Mouse (Mus musculus): ENCODE measurements around the gene Trappc11.

The Trappc11 gene

DNA sequence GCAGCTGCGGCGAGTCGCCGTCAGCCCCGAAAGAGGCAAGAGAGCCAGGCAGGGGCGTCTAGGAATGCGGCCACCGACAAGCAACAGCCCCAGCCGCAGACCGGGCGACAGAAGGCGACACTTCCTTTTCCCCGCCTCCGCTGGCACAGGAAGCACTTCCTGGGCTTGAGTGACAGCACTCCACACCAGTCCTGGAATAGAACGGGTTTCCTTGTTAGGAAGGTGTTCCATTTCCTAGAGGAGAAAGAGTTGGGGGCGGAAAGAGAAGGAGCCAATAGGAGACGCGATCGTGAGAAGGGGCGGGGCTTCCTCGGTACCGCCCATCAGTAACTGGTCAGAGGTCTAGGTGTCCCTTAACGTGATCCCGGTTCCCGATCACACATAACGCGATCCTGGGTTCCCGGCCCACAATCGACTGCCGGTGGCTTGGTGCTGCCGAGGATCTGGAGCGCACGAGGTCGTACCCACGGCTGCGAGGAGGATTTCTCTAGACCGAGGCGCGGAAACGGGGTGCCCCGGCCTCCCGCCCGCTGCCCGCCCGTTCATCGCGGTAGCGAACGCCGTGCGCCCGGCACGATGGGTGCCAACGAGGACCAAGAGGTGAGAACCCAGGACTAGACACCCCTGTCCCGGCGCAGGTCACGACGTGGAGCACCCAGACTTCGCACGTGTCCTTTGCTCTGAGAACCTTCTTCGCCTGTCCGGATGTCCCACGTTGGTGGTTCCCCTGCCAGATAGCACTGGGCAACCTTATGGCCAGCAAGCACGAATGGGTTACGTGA, at the start of gene Trappc11, which contains the start of gene Rwdd4a:
Gene Trappc11, minus strand, starts transcription at position 127 of the 782 bp plus-strand sequence.
Gene Rwdd4a, plus strand, starts transcription at position 321 of the 782 bp plus-strand sequence.
- peak; percentile 95 for DNase-seq (ENCODE audit: low spot score)

- DNase-seq (ENCODE audit: low spot score): no peak
Observed at GRCm38 (mm10) chr8:47581454-47581853, 48.2 kb upstream of the Trappc11 start.

DNA sequence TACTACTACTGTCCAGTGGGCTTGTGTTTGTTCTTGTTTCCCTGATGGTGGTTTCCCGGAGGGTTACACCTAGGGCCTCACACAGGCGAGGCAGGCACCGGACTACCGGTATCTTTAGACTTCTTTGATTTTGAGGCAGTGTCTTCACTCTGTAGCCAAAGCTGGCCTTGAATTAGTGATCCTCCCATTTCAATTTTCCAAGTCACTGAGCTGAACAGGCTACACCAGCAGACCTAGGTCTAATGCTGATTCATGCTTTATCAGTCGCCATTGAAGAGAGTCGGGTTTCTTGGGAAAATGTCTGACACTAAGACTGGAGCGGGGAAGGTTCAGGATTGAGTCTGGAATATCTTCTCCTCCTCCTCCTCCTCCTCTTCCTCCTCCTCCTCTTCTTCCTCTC, 40.2 kb upstream of the Trappc11 start:
- DNase-seq (ENCODE audit: low spot score): no peak

DNA sequence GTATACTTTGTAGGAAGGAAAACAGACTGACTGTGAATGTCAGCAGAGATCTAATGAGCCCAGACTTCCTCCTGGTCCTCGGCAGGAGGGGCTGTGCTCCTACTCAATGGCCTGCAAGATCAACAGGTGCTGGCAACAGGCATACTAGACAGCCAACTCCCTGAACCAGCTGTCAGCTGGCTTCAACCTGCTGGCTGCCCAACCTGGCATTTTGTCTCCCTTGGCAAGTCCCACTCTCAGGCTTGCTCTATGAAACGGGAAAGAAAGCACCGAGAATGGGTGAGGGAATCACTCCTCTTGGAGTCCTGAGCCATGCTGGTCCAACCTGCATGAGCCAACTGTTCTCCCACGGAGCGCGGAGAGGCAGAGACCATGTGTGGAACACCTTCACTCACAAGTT, 36.9 kb upstream of the Trappc11 start:
- no peak for DNase-seq (ENCODE audit: low spot score)

- no peak for DNase-seq (ENCODE audit: low spot score)
Observed at GRCm38 (mm10) chr8:47568098-47568497, 34.8 kb upstream of the Trappc11 start.

- no peak for DNase-seq (ENCODE audit: low spot score)
Observed at GRCm38 (mm10) chr8:47566551-47566950, 33.3 kb upstream of the Trappc11 start.

DNA sequence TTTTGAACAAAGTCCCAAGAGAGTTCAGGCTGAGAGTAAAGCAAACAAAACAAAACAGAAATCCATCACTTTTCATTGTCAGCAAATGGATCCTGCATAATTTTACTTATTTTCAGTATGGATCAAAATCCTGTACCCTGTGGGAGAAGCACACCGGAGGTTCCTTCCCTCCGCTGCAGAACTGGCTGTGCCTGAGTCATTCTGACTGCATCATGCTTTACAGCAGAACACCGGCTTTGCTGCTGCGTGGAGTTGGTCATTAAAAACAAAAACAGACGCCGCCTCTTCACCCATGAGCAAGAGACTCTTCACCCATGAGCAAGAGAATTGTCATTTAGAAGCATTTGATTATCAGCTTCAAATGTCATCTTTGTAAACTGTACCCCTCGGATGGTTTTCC, 27.5 kb upstream of the Trappc11 start:
- DNase-seq (ENCODE audit: low spot score): no peak

DNA sequence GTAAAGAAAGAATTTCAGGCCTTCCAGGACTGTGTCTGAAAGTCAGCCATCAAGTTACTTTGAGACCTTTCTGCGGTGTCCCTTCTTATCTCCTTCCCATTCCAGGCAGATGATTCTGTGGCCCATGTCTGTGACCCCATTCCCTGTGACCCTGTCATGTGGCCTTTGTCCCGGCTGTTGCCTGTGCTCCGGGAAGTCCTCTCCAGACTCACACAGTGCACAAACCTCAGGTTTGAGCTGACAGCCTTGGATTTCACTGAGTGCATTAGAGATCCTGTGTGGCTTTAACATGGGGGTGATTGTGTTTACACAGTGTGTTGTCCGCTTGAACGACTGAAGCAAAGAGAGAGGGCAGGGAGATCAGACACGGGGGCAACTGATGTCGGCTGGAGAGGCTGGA, 25.0 kb upstream of the Trappc11 start:
- DNase-seq (ENCODE audit: low spot score): no peak

DNA sequence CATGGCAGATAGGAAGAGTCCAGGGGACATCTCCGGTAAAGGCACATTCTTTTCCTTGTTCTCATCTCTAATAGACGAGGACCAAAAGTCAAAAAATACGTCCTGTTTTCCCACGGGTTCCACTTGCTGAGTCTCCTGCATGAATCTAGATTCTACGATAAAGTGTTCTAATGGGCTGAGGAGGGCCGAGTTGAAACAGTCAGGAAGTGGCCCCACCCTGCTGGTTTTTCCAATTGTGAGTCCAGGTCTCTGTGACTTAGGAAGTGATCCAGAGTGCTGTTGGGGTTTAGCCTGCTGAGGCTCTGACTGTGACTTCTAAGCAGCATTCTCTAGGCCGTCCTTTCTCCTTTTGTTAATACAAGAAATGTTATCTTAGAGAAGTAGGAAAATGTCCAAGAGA, 23.2 kb upstream of the Trappc11 start:
- no peak for DNase-seq (ENCODE audit: low spot score)

DNA sequence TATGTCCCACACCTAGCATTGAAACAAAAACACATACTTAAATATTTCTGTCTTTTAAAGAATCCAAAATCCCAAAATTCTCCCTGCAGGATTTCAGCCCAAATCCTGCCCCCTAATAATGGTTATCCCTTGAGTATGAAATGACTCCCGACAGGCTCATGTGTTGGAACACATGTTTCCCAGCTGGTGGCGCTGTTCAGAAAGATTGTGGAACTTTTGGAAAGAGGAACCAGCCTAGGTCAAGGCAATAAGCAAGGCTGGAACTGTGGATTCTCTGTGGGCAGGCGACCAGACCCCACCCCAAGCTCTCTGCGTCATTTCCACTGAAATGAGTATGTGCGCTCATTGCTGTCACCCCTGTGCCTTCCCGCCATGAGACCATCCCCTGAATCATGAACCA, 20.3 kb upstream of the Trappc11 start:
- no peak for DNase-seq (ENCODE audit: low spot score)

DNA sequence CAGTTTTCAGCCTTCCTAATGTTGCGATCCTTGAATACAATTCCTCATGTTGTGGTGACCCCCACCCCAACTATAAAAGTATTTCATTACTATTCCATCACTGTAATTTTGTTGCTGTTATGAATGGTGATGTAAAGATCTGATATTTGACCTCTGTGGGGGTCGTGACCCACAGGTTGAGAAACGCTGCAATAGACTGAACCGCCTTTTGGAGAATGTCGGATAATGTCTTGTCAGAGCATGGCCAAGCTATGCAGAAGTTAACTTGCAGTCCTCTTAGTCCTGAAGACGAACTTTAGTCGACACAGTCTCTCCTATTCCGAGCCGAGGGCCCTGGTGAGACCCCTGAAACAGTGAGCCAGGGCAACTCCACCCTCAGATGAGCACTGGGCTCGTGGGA, 13.8 kb upstream of the Trappc11 start:
- DNase-seq (ENCODE audit: low spot score): no peak

DNA sequence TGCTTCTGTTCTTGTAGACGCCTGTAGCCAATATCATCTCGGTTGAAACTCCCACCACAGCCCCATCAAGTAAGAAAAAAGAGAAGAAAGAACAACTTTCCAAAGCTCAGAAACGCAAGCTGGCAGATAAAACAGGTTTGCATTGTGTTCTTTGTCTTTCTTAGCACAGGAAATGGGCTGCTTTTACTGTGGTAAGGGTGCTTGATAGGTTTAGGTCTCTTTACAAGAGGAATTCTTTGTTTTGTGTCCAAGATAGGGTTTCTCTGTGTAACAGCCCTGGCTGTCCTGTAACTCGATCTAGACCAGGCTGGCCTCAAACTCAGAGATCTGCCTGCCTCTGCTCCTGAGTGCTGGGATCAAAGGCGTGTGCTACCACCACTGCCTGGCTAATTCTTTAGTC, 10.8 kb upstream of the Trappc11 start:
- no peak for DNase-seq (ENCODE audit: low spot score)

DNA sequence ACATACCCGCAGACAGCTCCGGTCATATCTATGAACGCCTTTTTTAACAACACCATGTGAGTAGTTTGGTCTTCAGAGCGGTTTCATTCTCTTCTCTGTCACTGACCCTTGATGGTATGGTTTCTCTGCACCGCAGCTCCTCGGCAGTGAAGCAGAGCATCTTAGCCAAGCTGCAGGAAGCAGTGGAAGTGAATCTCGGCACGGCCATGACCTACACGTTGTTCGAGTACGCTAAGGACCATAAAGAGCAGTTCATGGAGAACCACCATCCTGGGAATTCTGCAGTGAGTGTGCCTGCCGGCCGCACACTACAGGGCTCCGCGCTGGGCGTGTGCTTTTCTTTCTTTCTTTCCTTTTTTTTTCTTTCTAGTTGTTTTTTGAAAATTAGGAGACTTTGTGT, 9.5 kb upstream of the Trappc11 start:
- no peak for DNase-seq (ENCODE audit: low spot score)

GRCm38 (mm10) chr8:47538323-47538722, 5.1 kb upstream of the Trappc11 start:
- DNase-seq (ENCODE audit: low spot score): no peak

DNA sequence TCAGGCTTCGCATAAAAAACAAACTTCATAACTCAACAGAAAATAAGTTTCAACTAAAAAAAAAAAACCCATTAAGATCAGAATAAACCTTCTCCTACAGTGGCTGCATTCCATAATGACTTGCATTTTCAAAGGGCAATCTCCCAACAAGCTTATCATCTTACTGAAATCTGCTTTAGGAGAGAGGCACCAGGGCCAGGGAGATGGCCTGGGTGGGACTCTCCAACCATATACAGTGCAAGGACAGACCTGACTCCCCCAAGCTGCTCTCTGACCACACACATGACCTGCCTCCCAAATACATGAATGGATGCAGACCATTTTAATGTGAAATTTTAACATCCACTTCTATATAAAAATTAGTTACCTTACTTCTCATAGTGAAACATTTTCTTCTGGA, 5.2 kb downstream of the Trappc11 start:
- DNase-seq (ENCODE audit: low spot score): no peak

DNA sequence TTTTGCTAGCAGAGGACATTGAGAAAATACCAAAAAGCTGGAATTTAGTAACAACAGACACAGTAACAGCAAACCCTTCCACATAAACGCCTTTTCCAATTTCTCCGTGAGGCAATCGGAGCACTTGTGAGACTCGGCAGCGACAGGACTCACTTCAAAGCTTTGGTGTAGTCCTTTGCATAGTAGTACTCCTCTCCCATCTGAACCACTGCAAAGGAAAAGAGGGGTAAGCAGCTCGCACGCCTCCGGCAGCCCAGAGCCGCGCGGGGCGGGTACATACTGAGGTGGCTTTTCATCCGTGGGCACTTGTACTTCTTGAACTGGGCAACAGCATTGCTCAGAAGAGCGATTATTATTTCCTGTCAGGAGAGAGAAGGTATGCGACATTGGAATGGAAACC, 19.7 kb downstream of the Trappc11 start:
- no peak for DNase-seq (ENCODE audit: low spot score)

DNA sequence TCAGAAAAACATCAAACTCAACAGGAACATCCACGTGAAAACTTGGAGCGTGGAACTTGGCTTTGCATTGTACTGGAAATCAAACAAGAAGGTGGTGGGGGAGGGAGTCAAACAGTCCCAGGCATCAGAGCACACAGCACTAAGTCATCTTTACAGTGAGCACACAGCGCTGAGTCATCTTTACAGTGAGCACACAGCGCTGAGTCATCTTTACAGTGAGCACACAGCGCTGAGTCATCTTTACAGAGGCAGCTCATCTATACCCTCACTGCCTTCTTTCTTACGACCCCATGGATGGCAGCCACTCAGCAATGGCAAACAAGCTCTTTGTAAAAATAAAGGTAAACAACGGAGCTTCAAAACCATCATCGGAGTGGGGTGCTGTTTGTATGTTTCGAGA, 22.3 kb downstream of the Trappc11 start:
- no peak for DNase-seq (ENCODE audit: low spot score)

DNA sequence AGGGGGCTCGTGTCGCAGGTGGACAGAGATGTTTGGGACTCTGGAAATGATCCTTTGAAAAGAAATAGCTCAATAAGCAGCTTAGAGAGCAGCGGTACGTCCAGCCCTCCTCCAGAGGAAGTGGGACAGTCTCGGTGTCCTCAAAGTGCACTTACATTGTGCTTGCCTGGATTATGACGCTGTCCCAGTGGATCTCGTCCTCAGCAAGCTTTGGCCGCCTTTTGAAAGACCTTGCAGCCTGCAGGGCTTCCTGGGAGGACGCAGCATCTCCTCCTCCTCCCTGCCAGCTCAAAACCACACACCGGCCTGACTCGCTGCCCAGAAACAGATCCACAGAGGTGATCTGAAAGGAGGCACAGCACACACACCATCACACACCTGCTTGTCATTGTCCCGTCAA, 27.8 kb downstream of the Trappc11 start:
- no peak for DNase-seq (ENCODE audit: low spot score)

DNA sequence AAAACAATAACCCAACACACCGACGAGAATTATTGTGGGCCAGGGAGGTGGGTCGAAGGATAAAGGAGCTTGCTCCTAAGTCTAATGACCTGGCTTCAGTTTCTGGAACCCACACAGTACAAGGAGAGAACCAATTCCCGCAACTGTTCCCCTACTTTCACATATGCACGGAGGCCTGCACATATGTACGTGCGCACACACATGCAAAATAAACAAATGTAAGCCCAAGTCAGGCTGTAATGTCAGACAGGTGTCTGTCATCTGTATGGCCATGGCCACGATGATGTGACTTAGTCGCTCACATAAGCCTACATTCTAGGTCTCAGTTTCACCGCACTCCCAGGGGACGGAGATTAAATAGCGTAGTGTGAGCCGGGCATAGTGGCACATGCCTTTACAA, 30.7 kb downstream of the Trappc11 start:
- no peak for DNase-seq (ENCODE audit: low spot score)

DNA sequence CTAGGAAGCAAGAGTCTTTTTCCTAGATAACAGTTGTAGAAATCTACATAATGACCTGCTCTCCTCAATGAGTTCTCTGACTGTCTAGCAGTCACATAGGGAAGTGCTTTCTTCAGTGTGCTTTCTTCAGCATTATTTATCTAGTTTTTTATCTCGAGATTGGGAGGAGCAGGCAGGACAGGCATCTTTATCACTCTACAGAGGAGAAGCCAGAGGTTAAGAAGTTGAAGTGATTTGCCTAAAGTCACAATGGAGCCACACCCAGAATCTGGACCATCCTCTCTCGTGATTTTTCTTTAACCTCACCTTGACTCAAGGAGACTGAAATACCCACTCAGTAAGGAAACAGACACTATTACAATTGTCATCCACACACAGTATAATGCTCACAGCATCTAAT, 31.3 kb downstream of the Trappc11 start:
- DNase-seq (ENCODE audit: low spot score): no peak

- no peak for DNase-seq (ENCODE audit: low spot score)
Observed at GRCm38 (mm10) chr8:47495428-47495827, 37.8 kb downstream of the Trappc11 start.

GRCm38 (mm10) chr8:47494602-47495153, 38.6 kb downstream of the Trappc11 start:
- DNase-seq (ENCODE audit: low spot score): no peak

GRCm38 (mm10) chr8:47493106-47493505, 40.2 kb downstream of the Trappc11 start:
- no peak for DNase-seq (ENCODE audit: low spot score)

DNA sequence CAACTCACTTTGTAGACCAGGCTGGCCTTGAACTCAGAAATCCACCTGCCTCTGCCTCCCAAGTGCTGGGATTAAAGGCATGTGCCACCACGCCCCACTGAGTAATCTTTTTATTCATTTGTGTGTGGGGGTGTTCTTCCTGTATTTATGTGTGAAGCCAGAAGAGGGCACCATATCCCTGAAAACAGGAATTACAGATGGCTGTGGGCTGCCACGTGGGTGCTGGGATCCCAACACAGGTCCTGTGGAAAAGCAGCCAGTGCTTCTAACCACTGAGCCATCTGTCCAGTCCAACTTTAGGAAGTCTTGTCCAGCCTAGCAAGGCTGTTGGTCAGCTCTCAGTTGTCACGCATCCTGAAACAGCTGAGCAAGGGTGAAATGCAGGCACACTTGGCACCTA, 46.0 kb downstream of the Trappc11 start:
- no peak for DNase-seq (ENCODE audit: low spot score)

Measured in c-Kit-positive CD71-positive TER-119-positive erythroid progenitor cells, embryonic 14.5 days (primary cell).